Mouse (Mus musculus): ENCODE measurements around the gene Sft2d1.
A peak's percentile ranks its signal among the peaks of the same experiment; 100 is the strongest.

Sft2d1 gene

GRCm38 (mm10) chr17:8361281-8362103 is 50.6 kb downstream of the Sft2d1 start:
- DNase-seq (ENCODE audit: low spot score): no peak

DNA sequence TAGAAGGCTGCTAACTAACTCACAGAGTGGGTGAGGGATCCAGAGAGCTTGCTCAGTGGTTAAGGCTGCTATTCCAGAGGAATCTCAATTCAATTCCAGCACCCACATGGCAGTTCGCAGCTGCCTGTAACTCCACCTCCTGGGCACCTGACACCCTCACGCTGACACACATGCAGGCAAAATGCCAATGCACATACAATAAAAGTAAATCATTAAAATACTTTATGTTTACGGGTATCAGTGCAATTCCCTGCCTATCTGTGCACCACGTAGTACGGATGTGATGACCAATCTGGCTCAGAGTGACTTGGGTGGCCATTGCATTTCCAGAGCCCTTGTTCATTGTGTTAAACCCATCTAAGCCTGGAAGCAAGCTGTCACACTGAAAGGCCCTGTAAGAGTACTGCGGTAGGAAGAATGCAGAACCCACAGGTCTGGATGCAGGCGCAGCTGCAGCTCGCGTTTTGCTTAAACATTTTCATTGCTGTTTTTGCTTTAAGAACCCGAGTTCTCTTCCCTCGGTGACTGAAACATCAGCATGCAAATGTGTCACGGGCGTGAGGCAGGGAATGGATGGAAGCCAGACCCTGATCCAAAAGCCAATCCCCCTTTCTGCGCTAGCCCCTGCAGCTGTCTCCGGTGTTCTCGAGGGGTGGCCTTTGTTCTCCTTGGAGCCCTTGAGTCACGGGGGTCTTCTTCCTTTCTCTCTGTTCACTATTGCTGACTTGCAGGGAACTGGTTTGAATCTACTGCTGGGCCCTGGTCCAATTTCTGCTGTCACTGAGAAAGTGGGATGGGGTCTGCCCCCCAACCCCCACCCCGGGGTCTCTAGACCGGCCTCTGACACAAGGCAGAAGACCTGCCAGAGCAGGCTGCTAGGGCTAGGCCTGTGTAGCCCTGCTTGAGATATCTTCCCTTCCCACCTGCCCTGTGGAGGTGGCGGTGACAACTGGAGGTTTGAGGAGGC is 56.9 kb downstream of the Sft2d1 start:
- no peak for DNase-seq (ENCODE audit: low spot score)

DNA sequence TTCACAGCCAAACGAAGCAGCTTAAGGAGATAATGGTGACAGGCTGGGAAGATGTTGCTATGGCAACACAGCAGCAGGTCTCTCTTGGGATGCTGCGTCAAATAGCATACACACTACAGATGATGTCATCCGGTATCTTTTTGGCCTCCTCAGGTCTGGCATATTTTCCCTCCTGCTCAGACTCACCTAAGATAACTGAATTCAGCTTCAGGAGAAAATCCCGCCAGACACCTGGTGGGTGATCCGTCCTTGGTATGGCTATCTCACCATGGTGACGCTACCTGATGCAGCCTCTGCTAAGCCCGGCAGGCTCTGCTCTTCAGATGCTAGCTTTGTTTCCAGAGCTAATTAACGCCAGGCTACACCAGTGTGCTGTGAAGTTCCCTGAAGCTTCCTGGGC is 57.7 kb downstream of the Sft2d1 start:
- DNase-seq (ENCODE audit: low spot score): no peak

- no peak for DNase-seq (ENCODE audit: low spot score)
Measured at GRCm38 (mm10) chr17:8369171-8369570, 58.3 kb downstream of the Sft2d1 start.

- no peak for DNase-seq (ENCODE audit: low spot score)
Measured at GRCm38 (mm10) chr17:8370634-8371229, 59.8 kb downstream of the Sft2d1 start.

DNA sequence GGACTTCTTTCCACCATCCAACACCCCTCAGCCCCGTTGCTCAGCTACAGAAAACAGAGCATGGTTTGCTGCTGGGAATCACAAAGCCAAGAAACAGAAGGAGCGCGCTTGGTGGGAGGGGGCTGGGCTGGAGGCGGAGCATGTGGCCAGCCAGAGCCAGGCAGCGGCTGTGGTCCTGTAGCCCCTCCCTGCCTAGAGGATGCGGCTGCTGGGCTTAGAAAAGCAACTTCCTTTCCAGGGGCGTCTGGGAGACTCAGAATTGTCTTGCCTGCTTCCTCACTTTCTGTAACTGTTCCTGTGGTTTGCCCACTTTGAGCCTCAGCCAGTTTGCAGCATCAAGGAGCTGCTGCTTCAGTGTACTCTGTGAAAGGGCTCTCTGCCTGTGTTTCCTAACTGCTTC is 60.9 kb downstream of the Sft2d1 start:
- peak; percentile 71 for DNase-seq (ENCODE audit: low spot score)

GRCm38 (mm10) chr17:8372286-8373046 is 61.6 kb downstream of the Sft2d1 start:
- DNase-seq (ENCODE audit: low spot score): peak; percentile 85

All from testis, postnatal 10 days (tissue).